11 mouse cellular contexts compared by ENCODE assay signal in the genomic region with DNA sequence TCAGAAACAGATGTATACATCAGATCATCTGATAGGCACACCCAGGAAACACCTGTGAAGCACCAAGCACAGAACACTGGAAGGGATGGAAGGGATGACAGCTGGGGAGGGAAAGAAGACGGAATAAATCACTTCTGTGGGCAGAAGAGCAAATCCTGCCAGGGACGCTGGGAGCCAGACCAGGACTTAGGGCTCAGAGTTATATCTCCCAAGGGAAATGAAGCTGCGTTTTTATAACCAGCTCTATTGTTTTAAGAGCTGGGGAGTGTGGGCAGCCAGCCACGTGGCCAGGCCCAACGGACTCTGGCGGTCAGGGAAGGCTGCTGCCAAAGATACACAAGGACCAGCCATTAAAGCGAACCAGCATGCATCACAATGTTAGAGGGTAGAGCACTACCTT.
A peak's percentile ranks its signal among the peaks of the same experiment; 100 is the strongest.
DNase-seq lines count a peak whose midpoint lies in the region; ATAC-seq and TF ChIP-seq lines count a peak whose summit lies in the region.
"Had no signal": no experiment of that assay in that cellular context is flagged by ENCODE, and none has a peak within 500 bp of the region (broad histone marks: within the 10 kb centered on the region; RNA-seq: fewer than 3 reads in every experiment).

No protein-coding gene starts in this region.

- H3K9ac ChIP-seq in kidney, embryonic 14.5 days (ENCODE audit: low read depth, low read length), result no peak overlapping the region
- H3K9ac ChIP-seq in hindbrain, embryonic 13.5 days, result no peak overlapping the region

- H3K27ac ChIP-seq in kidney, embryonic 14.5 days (ENCODE audit: low read depth, low read length), result no peak overlapping the region
- no peak overlapping the region for H3K27ac ChIP-seq in left cerebral cortex, adult 2 months
- no peak overlapping the region for H3K27ac ChIP-seq in hindbrain, embryonic 13.5 days

- intact Hi-C loops in left cerebral cortex, adult 2 months (cut with DNase I), result no loop called here

- ATAC-seq in kidney, embryonic 14.5 days (ENCODE audit: low FRiP score, low TSS enrichment), result peak; percentile 63; the same call in 1 of the 2 replicates
- no peak for ATAC-seq in hindbrain, embryonic 13.5 days (ENCODE audit: low FRiP score)
- ATAC-seq: activated CD4-positive, CD25-positive, alpha-beta regulatory T cell, adult 4 months had no signal

- H3K9me3 ChIP-seq in kidney, embryonic 14.5 days (ENCODE audit: control insufficient read depth, low read length), result no peaks in the 10 kb centered on the region
- no peaks in the 10 kb centered on the region for H3K9me3 ChIP-seq in hindbrain, embryonic 13.5 days

- no peak for TF ChIP-seq CTCF in left cerebral cortex, adult 2 months (IDR thresholded peaks at IDR 0.05)

- WGBS in kidney, embryonic 14.5 days, result 17% methylated on average over 7 of the region's 7 CpGs
- 43% methylated on average over 7 of the region's 7 CpGs for WGBS in hindbrain, embryonic 13.5 days

- no peak overlapping the region for H3K4me3 ChIP-seq in kidney, embryonic 14.5 days (ENCODE audit: low read length)
- H3K4me3 ChIP-seq in left cerebral cortex, adult 2 months, result no peak overlapping the region
- H3K4me3 ChIP-seq in hindbrain, embryonic 13.5 days, result no peak overlapping the region

- H3K4me1 ChIP-seq in kidney, embryonic 14.5 days (ENCODE audit: control insufficient read depth, insufficient read depth, low read length), result peaks cover 9% of the 10 kb centered on the region; the same call in 1 of the 2 replicates
- H3K4me1 ChIP-seq in hindbrain, embryonic 13.5 days (replicated peaks), result peaks cover 5% of the 10 kb centered on the region; the same call in 1 of the 2 replicates

- no peaks in the 10 kb centered on the region for H3K36me3 ChIP-seq in kidney, embryonic 14.5 days (ENCODE audit: control insufficient read depth, insufficient read depth, low read length)
- H3K36me3 ChIP-seq in hindbrain, embryonic 13.5 days, result no peaks in the 10 kb centered on the region

- no peaks in the 10 kb centered on the region for H3K27me3 ChIP-seq in kidney, embryonic 14.5 days (ENCODE audit: control insufficient read depth, insufficient read depth, low read length)
- no peaks in the 10 kb centered on the region for H3K27me3 ChIP-seq in hindbrain, embryonic 13.5 days

- H3K4me2 ChIP-seq in kidney, embryonic 14.5 days (replicated peaks; ENCODE audit: low read depth, low read length), result no peak overlapping the region
- H3K4me2 ChIP-seq in hindbrain, embryonic 13.5 days, result no peak overlapping the region

- peak; percentile 91 for DNase-seq in heart, adult 11 months
- DNase-seq in heart, adult 8-10 months (ENCODE audit: low spot score), result no peak
- peak; percentile 31 for DNase-seq in ovary, postnatal 36 days (ENCODE audit: low spot score)
- no peak for DNase-seq in ovary, adult 18-20 months (ENCODE audit: low spot score)
- DNase-seq in testis, postnatal 14 days (ENCODE audit: low spot score), result peak; percentile 27
- no peak for DNase-seq in left cerebral cortex, adult 2 months (ENCODE audit: extremely low spot score in 1 of 2, low spot score in 2 of 2)
- DNase-seq: cerebellum, adult 18-20 months; right cerebral cortex, postnatal 14 days had no signal

Comparison
In these comparisons a context has a peak if more than half of its experiments do, and no peak if none do; other contexts are left out.
1. DNase-seq: peak in heart, adult 11 months (single experiment), ovary, postnatal 36 days (single experiment) and testis, postnatal 14 days (single experiment); none in heart, adult 8-10 months (single experiment), ovary, adult 18-20 months (single experiment) and left cerebral cortex, adult 2 months (0 of 2).